Mouse (Mus musculus) limb, embryonic 13.5 days (tissue): ENCODE data around the gene Olfr291. TPM values are rescaled to one million over a fixed set of nuclear protein-coding genes. Genes with fewer than 3 reads are reported as not detected.

ENCODE experiments used
- ATAC-seq: fragments of 200-750 bp; cut with Nextera tagmentation; 2 replicates; pipeline ENCODE4 v1.8.0; 2017; ENCODE audit warnings: low read depth, moderate number of reproducible peaks, moderate TSS enrichment; ENCODE audit not compliant: low FRiP score
- H3K27ac ChIP-seq: fragments of 300-500 bp; sonication (generic); 2 replicates; pipeline ENCODE4 v1.5.1; 2015; ENCODE audit warnings: inconsistent platforms, mild to moderate bottlenecking, moderate library complexity
- H3K27me3 ChIP-seq: fragments of 300-500 bp; sonication (generic); 2 replicates; pipeline ENCODE4 v1.6.1; 2015; ENCODE audit warnings: mild to moderate bottlenecking, inconsistent platforms
- H3K36me3 ChIP-seq: fragments of 300-500 bp; sonication (generic); 2 replicates; pipeline ENCODE4 v1.6.1; 2015; ENCODE audit warnings: inconsistent platforms, mild to moderate bottlenecking, moderate library complexity
- H3K4me1 ChIP-seq: fragments of 300-500 bp; sonication (generic); 2 replicates; pipeline ENCODE4 v1.6.1; 2015; ENCODE audit warnings: inconsistent platforms
- H3K4me2 ChIP-seq: fragments of 300-500 bp; sonication (generic); replicated peaks from 2 replicates; pipeline ENCODE4 v1.6.1; 2015; ENCODE audit warnings: inconsistent platforms, mild to moderate bottlenecking, moderate library complexity
- H3K4me3 ChIP-seq: fragments of 300-500 bp; sonication (generic); 2 replicates; pipeline ENCODE4 v1.5.1; 2015; ENCODE audit warnings: moderate library complexity, mild to moderate bottlenecking, inconsistent platforms
- H3K9ac ChIP-seq: fragments of 300-500 bp; sonication (generic); 2 replicates; pipeline ENCODE4 v1.6.1; 2015; ENCODE audit warnings: mild to moderate bottlenecking, inconsistent platforms
- H3K9me3 ChIP-seq: fragments of 300-500 bp; sonication (generic); 2 replicates; pipeline ENCODE4 v1.6.1; 2016; ENCODE audit warnings: inconsistent platforms
- WGBS: fragments of 180-500 bp; shearing (Covaris S2); methylation state at CpG from one replicate; pipeline ENCODE4 v1.1.7; 2015; 5-methylcytosine and 5-hydroxymethylcytosine counted together
- polyA plus RNA-seq: library from polyadenylated mRNA; unstranded; fragments of >200 nt; fragmentation: Nextera tagmentation; extraction: Ambion mirVana; gene quantifications from 2 replicates; pipeline ENCODE4 v1.2.1, GENCODE M21; 2015

The Olfr291 gene
- polyA plus RNA-seq, result not detected in 2 replicates

GRCm38 (mm10) chr7:84853253-84853652 is at the start of gene Olfr291:
TSS of gene Olfr291 (plus strand) at chr7:84853553.
- 82% methylated on average over 2 of the region's 2 CpGs for WGBS
- Histone ChIP-seq H3K27ac (no peak within 1 kb of the TSS), H3K4me2 (no peak within 1 kb of the TSS), H3K9ac (no peak within 1 kb of the TSS), H3K36me3 (no peaks in the 10 kb centered on the region), H3K27me3 (no peaks in the 10 kb centered on the region), H3K9me3 (no peaks in the 10 kb centered on the region), H3K4me3 (no peak within 1 kb of the TSS), H3K4me1 (no peaks in the 10 kb centered on the region)
- no peak for ATAC-seq

- ATAC-seq, result no peak
- Histone ChIP-seq H3K36me3 (no peaks in the 10 kb centered on the region), H3K27me3 (peaks cover 9% of the 10 kb centered on the region; the same call in 1 of the 2 replicates), H3K4me3 (no peak overlapping the region), H3K4me1 (no peaks in the 10 kb centered on the region), H3K9ac (no peak overlapping the region), H3K9me3 (no peaks in the 10 kb centered on the region), H3K4me2 (no peak overlapping the region), H3K27ac (no peak overlapping the region)
- 44% methylated on average over 1 of the region's 1 CpGs for WGBS
These were observed 48.1 kb upstream of the Olfr291 start for GRCm38 (mm10) chr7:84805224-84805623.

- Histone ChIP-seq H3K36me3 (no peaks in the 10 kb centered on the region), H3K4me2 (no peak overlapping the region), H3K4me3 (no peak overlapping the region), H3K27me3 (peaks cover 6% of the 10 kb centered on the region; the same call in 1 of the 2 replicates), H3K27ac (no peak overlapping the region), H3K9ac (no peak overlapping the region), H3K4me1 (no peaks in the 10 kb centered on the region), H3K9me3 (no peaks in the 10 kb centered on the region)
- ATAC-seq, result no peak
- 83% methylated on average over 4 of the region's 4 CpGs for WGBS
These were observed 47.2 kb upstream of the Olfr291 start for GRCm38 (mm10) chr7:84806159-84806558.

GRCm38 (mm10) chr7:84884530-84884929 is 31.2 kb downstream of the Olfr291 start:
- no peaks in the 10 kb centered on the region for H3K4me1 ChIP-seq
- H3K9me3 ChIP-seq, result no peaks in the 10 kb centered on the region
- no peaks in the 10 kb centered on the region for H3K27me3 ChIP-seq
- no peak for ATAC-seq
- H3K27ac ChIP-seq, result no peak overlapping the region
- H3K36me3 ChIP-seq, result no peaks in the 10 kb centered on the region
- no peak overlapping the region for H3K4me3 ChIP-seq
- no peak overlapping the region for H3K9ac ChIP-seq
- 47% methylated on average over 1 of the region's 1 CpGs for WGBS
- H3K4me2 ChIP-seq, result no peak overlapping the region

Other genes with a start within 250 kb of the Olfr291 start
- gene Fah, start 246.8 kb upstream of the Olfr291 start, polyA plus RNA-seq, result 2.9 and 3.8 TPM in 2 replicates
- 180 and 184 TPM in 2 replicates for gene Zfand6, start 163.6 kb upstream of the Olfr291 start, polyA plus RNA-seq
- not detected in 2 replicates for gene Vmn2r65, start 110.6 kb downstream of the Olfr291 start, polyA plus RNA-seq
- gene Vmn2r66, start 158.7 kb downstream of the Olfr291 start, polyA plus RNA-seq, result not detected in 2 replicates